Mouse (Mus musculus) heart, embryonic 15.5 days (tissue): ENCODE measurements at regions not wholly inside any gene's neighbourhood (a gene's known extent, or its start where the extent isn't known, plus 50 kb on each side); places are given as distances from the start of the nearest gene placed in this dataset.

Source experiments
- ATAC-seq: fragments of 200-750 bp; cut with Nextera tagmentation; replicated peaks from 2 replicates; pipeline ENCODE4 v1.8.0; 2017; ENCODE audit warnings: low read depth, moderate TSS enrichment; ENCODE audit not compliant: insufficient number of reproducible peaks, insufficient read depth, low FRiP score
- H3K27ac ChIP-seq: fragments of 300-500 bp; sonication (generic); 2 replicates; pipeline ENCODE4 v1.5.1; 2015; ENCODE audit warnings: mild to moderate bottlenecking, inconsistent platforms
- H3K27me3 ChIP-seq: fragments of 300-500 bp; sonication (generic); 2 replicates; pipeline ENCODE4 v1.6.1; 2015; ENCODE audit warnings: inconsistent platforms
- H3K36me3 ChIP-seq: fragments of 300-500 bp; sonication (generic); 2 replicates; pipeline ENCODE4 v1.6.1; 2015; ENCODE audit warnings: mild to moderate bottlenecking, inconsistent platforms
- H3K4me1 ChIP-seq: fragments of 300-500 bp; sonication (generic); replicated peaks from 2 replicates; pipeline ENCODE4 v1.6.1; 2015; ENCODE audit warnings: inconsistent platforms
- H3K4me2 ChIP-seq: fragments of 300-500 bp; sonication (generic); 2 replicates; pipeline ENCODE4 v1.6.1; 2015; ENCODE audit warnings: inconsistent platforms, mild to moderate bottlenecking, moderate library complexity
- H3K4me3 ChIP-seq: fragments of 300-500 bp; sonication (generic); 2 replicates; pipeline ENCODE4 v1.5.1; 2015; ENCODE audit warnings: mild to moderate bottlenecking, inconsistent platforms
- H3K9ac ChIP-seq: fragments of 300-500 bp; sonication (generic); 2 replicates; pipeline ENCODE4 v1.6.1; 2015; ENCODE audit warnings: mild to moderate bottlenecking, inconsistent platforms
- H3K9me3 ChIP-seq: fragments of 300-500 bp; sonication (generic); replicated peaks from 2 replicates; pipeline ENCODE4 v1.6.1; 2016; ENCODE audit warnings: inconsistent platforms
- WGBS: fragments of 180-500 bp; shearing (Covaris S2); methylation state at CpG from one replicate; pipeline ENCODE4 v1.1.7; 2015; ENCODE audit warnings: mixed read lengths; 5-methylcytosine and 5-hydroxymethylcytosine counted together

- no peaks in the 10 kb centered on the region for H3K9me3 ChIP-seq
- 83% methylated on average over 8 of the region's 8 CpGs for WGBS
- H3K36me3 ChIP-seq: no peaks in the 10 kb centered on the region
- H3K27me3 ChIP-seq: no peaks in the 10 kb centered on the region
- no peak for ATAC-seq
- H3K27ac ChIP-seq: no peak overlapping the region
- no peak overlapping the region for H3K4me2 ChIP-seq
- H3K4me3 ChIP-seq: no peak overlapping the region
- no peak overlapping the region for H3K9ac ChIP-seq
- no peaks in the 10 kb centered on the region for H3K4me1 ChIP-seq
Measured at GRCm38 (mm10) chr3:52859266-52859825, 157.7 kb downstream of the Cog6 start.

DNA sequence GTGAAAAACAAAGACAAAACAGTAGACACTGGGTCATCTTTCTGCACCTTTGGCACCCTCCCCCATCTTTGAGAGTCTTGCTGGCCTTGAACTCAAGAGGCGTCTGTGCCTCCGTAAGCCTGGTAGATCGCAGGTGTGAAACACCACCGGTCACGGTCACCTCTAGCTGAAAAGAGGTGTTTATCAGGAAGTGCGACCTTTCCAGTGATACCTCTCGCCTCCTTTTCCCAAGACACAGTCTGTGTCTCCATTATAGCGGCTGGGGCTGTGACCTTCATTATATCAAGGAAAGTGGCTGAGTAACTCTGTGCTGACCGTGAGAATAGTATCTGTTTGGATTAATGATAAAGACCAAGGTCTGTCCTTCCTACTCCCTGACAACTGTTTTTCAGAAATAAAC is 158.8 kb downstream of the Cog6 start:
- no peak for ATAC-seq
- WGBS: 70% methylated on average over 9 of the region's 9 CpGs
- no peak overlapping the region for H3K4me3 ChIP-seq
- H3K27me3 ChIP-seq: no peaks in the 10 kb centered on the region
- H3K27ac ChIP-seq: no peak overlapping the region
- no peak overlapping the region for H3K4me2 ChIP-seq
- H3K9ac ChIP-seq: no peak overlapping the region
- no peaks in the 10 kb centered on the region for H3K4me1 ChIP-seq
- no peaks in the 10 kb centered on the region for H3K9me3 ChIP-seq
- no peaks in the 10 kb centered on the region for H3K36me3 ChIP-seq

DNA sequence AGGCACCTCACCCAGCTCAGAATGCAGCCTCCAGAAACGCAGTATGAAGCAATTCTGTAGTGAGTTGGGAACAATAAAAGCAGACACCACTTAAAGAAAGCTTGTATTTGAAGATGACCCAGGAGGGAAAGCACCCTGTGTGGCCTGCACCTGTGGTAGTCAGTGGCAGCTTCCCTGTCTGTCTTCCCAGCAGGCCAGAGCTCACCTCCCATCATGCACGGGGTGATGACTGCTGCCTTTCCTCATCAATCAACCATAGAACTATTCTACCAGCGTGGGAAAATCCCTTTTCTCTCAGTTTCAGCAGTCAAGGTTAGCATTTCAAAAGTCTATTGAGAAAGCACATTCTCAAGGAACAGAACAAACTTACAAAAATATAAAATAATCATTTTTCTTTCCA is 160.0 kb downstream of the Cog6 start:
- WGBS: 59% methylated on average over 3 of the region's 3 CpGs
- no peak overlapping the region for H3K4me3 ChIP-seq
- H3K4me1 ChIP-seq: no peaks in the 10 kb centered on the region
- no peaks in the 10 kb centered on the region for H3K36me3 ChIP-seq
- no peaks in the 10 kb centered on the region for H3K27me3 ChIP-seq
- H3K27ac ChIP-seq: no peak overlapping the region
- H3K9ac ChIP-seq: no peak overlapping the region
- no peaks in the 10 kb centered on the region for H3K9me3 ChIP-seq
- ATAC-seq: no peak
- no peak overlapping the region for H3K4me2 ChIP-seq

DNA sequence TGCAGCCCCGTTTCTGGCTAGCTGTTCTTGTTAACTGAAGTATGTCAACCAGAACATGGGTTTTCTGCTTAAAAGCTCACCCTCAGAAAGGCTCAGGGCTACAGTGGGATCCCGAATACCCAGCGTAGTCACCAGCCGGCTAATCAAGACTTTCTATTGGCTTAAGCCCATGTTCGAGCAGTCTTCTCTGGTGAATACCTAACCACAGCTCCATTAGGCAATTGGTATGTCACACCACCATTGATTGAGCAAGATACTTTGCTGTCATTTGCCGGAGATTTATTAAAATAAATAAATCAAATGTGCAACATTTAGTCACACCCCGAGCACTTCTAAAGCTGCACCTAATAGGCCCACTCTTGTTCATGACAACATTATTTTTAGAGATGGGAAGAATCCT is 162.5 kb downstream of the Cog6 start:
- H3K27ac ChIP-seq: no peak overlapping the region
- H3K27me3 ChIP-seq: no peaks in the 10 kb centered on the region
- no peaks in the 10 kb centered on the region for H3K4me1 ChIP-seq
- no peak for ATAC-seq
- no peaks in the 10 kb centered on the region for H3K9me3 ChIP-seq
- H3K4me2 ChIP-seq: no peak overlapping the region
- no peaks in the 10 kb centered on the region for H3K36me3 ChIP-seq
- no peak overlapping the region for H3K9ac ChIP-seq
- WGBS: 91% methylated on average over 7 of the region's 7 CpGs
- no peak overlapping the region for H3K4me3 ChIP-seq

- WGBS: 60% methylated on average over 3 of the region's 3 CpGs
Measured at GRCm38 (mm10) chr3:52853126-52853525, 163.9 kb downstream of the Cog6 start.

GRCm38 (mm10) chr3:52845166-52845565 is 171.9 kb downstream of the Cog6 start:
- Histone ChIP-seq H3K4me1 (no peaks in the 10 kb centered on the region), H3K27ac (no peak overlapping the region), H3K4me2 (no peak overlapping the region), H3K9me3 (no peaks in the 10 kb centered on the region), H3K9ac (no peak overlapping the region), H3K4me3 (no peak overlapping the region), H3K36me3 (no peaks in the 10 kb centered on the region), H3K27me3 (no peaks in the 10 kb centered on the region)
- ATAC-seq: no peak

More at GRCm38 (mm10) chr3:52853126-52853525, 163.9 kb downstream of the Cog6 start:
- no peaks in the 10 kb centered on the region for H3K36me3 ChIP-seq
- H3K9ac ChIP-seq: no peak overlapping the region
- no peaks in the 10 kb centered on the region for H3K9me3 ChIP-seq
- H3K4me2 ChIP-seq: no peak overlapping the region
- ATAC-seq: no peak
- no peaks in the 10 kb centered on the region for H3K27me3 ChIP-seq
- H3K4me1 ChIP-seq: no peaks in the 10 kb centered on the region
- H3K27ac ChIP-seq: no peak overlapping the region
- H3K4me3 ChIP-seq: no peak overlapping the region

GRCm38 (mm10) chr3:52843998-52844397 is 173.0 kb downstream of the Cog6 start:
- ATAC-seq: no peak
- WGBS: 29% methylated on average over 7 of the region's 7 CpGs
- Histone ChIP-seq H3K4me1 (no peaks in the 10 kb centered on the region), H3K9ac (no peak overlapping the region), H3K4me2 (no peak overlapping the region), H3K9me3 (no peaks in the 10 kb centered on the region), H3K27ac (no peak overlapping the region), H3K27me3 (no peaks in the 10 kb centered on the region), H3K4me3 (no peak overlapping the region), H3K36me3 (no peaks in the 10 kb centered on the region)

GRCm38 (mm10) chr3:52842866-52843425 is 174.1 kb downstream of the Cog6 start:
- Histone ChIP-seq H3K4me3 (no peak overlapping the region), H3K36me3 (no peaks in the 10 kb centered on the region), H3K4me1 (peaks cover 4% of the 10 kb centered on the region), H3K27ac (no peak overlapping the region), H3K9me3 (no peaks in the 10 kb centered on the region), H3K9ac (no peak overlapping the region), H3K27me3 (no peaks in the 10 kb centered on the region), H3K4me2 (no peak overlapping the region)
- WGBS: 70% methylated on average over 10 of the region's 10 CpGs
- no peak for ATAC-seq

- 49% methylated on average over 12 of the region's 12 CpGs for WGBS
- no peak overlapping the region for H3K4me2 ChIP-seq
- H3K27ac ChIP-seq: no peak overlapping the region
- ATAC-seq: no peak
- H3K4me1 ChIP-seq: peaks cover 11% of the 10 kb centered on the region
- H3K9me3 ChIP-seq: no peaks in the 10 kb centered on the region
- H3K36me3 ChIP-seq: no peaks in the 10 kb centered on the region
- H3K4me3 ChIP-seq: no peak overlapping the region
- H3K9ac ChIP-seq: no peak overlapping the region
- H3K27me3 ChIP-seq: no peaks in the 10 kb centered on the region
Measured at GRCm38 (mm10) chr3:52840160-52840953, 176.7 kb downstream of the Cog6 start.

GRCm38 (mm10) chr3:52838020-52838419 is 179.0 kb downstream of the Cog6 start:
- Histone ChIP-seq H3K4me3 (no peak overlapping the region), H3K9ac (no peak overlapping the region), H3K4me2 (no peak overlapping the region), H3K27ac (no peak overlapping the region), H3K27me3 (no peaks in the 10 kb centered on the region), H3K36me3 (no peaks in the 10 kb centered on the region), H3K9me3 (no peaks in the 10 kb centered on the region), H3K4me1 (peaks cover 11% of the 10 kb centered on the region)
- WGBS: 58% methylated on average over 14 of the region's 14 CpGs
- ATAC-seq: no peak

DNA sequence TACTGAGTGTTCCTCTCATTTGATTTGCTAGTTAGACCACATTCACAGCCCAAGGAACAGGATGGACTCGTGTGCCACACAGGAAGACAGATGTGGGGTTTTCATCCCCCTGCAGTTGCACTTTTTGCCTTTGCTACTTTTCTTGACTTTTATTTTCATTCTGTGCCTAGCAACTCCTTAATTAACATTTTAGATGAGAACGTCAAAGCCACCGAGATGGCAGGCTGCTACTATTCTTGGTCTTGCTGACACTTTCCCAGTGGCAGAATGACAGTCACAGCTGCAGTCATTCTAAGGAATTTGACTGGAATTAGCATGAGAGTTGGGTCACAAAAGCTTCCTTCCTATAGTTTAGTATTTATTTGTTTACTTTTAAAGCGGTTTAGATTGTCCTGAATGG is 179.5 kb downstream of the Cog6 start:
- WGBS: 44% methylated on average over 4 of the region's 4 CpGs
- Histone ChIP-seq H3K27ac (no peak overlapping the region), H3K36me3 (no peaks in the 10 kb centered on the region), H3K9ac (no peak overlapping the region), H3K4me1 (peaks cover 11% of the 10 kb centered on the region), H3K4me3 (no peak overlapping the region), H3K9me3 (no peaks in the 10 kb centered on the region), H3K4me2 (no peak overlapping the region), H3K27me3 (no peaks in the 10 kb centered on the region)
- ATAC-seq: no peak

GRCm38 (mm10) chr3:52836780-52837179 is 180.3 kb downstream of the Cog6 start:
- Histone ChIP-seq H3K27ac (no peak overlapping the region), H3K4me1 (peaks cover 11% of the 10 kb centered on the region), H3K4me2 (no peak overlapping the region), H3K4me3 (no peak overlapping the region), H3K9ac (no peak overlapping the region), H3K27me3 (no peaks in the 10 kb centered on the region), H3K9me3 (no peaks in the 10 kb centered on the region), H3K36me3 (no peaks in the 10 kb centered on the region)
- no peak for ATAC-seq
- 34% methylated on average over 8 of the region's 8 CpGs for WGBS
